In genomic region chr13:108542342-108542761, GRCm38 (mm10) we compare ENCODE assay signal across 8 mouse cellular contexts.
DNase-seq lines count a peak whose midpoint lies in the region; ATAC-seq and TF ChIP-seq lines count a peak whose summit lies in the region.

No protein-coding gene starts in this region.

- H3K9ac ChIP-seq in embryonic facial prominence, embryonic 14.5 days (ENCODE audit: low read depth, low read length): no peak overlapping the region

- H3K27me3 ChIP-seq in embryonic facial prominence, embryonic 14.5 days (replicated peaks; ENCODE audit: control insufficient read depth, insufficient read depth, low read length): no peaks in the 10 kb centered on the region
- no peaks in the 10 kb centered on the region for H3K27me3 ChIP-seq in embryonic facial prominence, embryonic 10.5 days (replicated peaks; ENCODE audit: low read depth, poor library complexity, severe bottlenecking)

- DNase-seq in embryonic facial prominence, embryonic 14.5 days (ENCODE audit: low spot score): peak; percentile 82
- DNase-seq in embryonic facial prominence, embryonic 10.5 days (ENCODE audit: low spot score): no peak
- DNase-seq in layer of hippocampus, adult 2 months (ENCODE audit: low spot score in 2 of 2): peak; percentile 19 to 56
- no peak for DNase-seq in layer of hippocampus, adult 9-10 months (ENCODE audit: low spot score)
- peak; percentile 62 for DNase-seq in brain, embryonic 14.5 days (ENCODE audit: low read depth)
- DNase-seq in layer of hippocampus, adult 9-11 months: peak; percentile 30
- DNase-seq in embryo, embryonic 11 days: no peak
- no peak for DNase-seq in retina, postnatal 1 day

- H3K4me1 ChIP-seq in embryonic facial prominence, embryonic 14.5 days (ENCODE audit: control insufficient read depth, insufficient read depth, low read length): no peaks in the 10 kb centered on the region
- H3K4me1 ChIP-seq in embryonic facial prominence, embryonic 10.5 days: peaks cover 10% of the 10 kb centered on the region

- no peak for TF ChIP-seq POLR2A in brain, embryonic 14.5 days (IDR thresholded peaks at IDR 0.05; ENCODE audit: borderline replicate concordance, extremely low read depth, insufficient read depth, insufficient read length, poor library complexity, severe bottlenecking)

- H3K4me2 ChIP-seq in embryonic facial prominence, embryonic 14.5 days (ENCODE audit: low read depth, low read length): no peak overlapping the region

- no peaks in the 10 kb centered on the region for H3K36me3 ChIP-seq in embryonic facial prominence, embryonic 14.5 days (ENCODE audit: control insufficient read depth, insufficient read depth, low read length)
- H3K36me3 ChIP-seq in embryonic facial prominence, embryonic 10.5 days (replicated peaks): no peaks in the 10 kb centered on the region

- H3K9me3 ChIP-seq in embryonic facial prominence, embryonic 14.5 days (ENCODE audit: control insufficient read depth, low read length): no peaks in the 10 kb centered on the region
- no peaks in the 10 kb centered on the region for H3K9me3 ChIP-seq in embryonic facial prominence, embryonic 10.5 days

- no peak overlapping the region for H3K4me3 ChIP-seq in embryonic facial prominence, embryonic 14.5 days (ENCODE audit: low read depth, low read length)
- no peak overlapping the region for H3K4me3 ChIP-seq in embryonic facial prominence, embryonic 10.5 days
- no peak overlapping the region; the same call in 1 of the 2 replicates for H3K4me3 ChIP-seq in layer of hippocampus, adult 2 months

- WGBS in embryonic facial prominence, embryonic 14.5 days: 58% methylated on average over 5 of the region's 5 CpGs
- 95% methylated on average over 5 of the region's 5 CpGs for WGBS in embryonic facial prominence, embryonic 10.5 days

- H3K27ac ChIP-seq in embryonic facial prominence, embryonic 14.5 days (replicated peaks; ENCODE audit: low read depth, low read length): peak overlapping the region; percentile 44
- H3K27ac ChIP-seq in embryonic facial prominence, embryonic 10.5 days (replicated peaks): no peak overlapping the region
- 0 out of 2 replicates have a peak overlapping the region, but pooled peaks have one; percentile 5 for H3K27ac ChIP-seq in layer of hippocampus, adult 2 months

- ATAC-seq in embryonic facial prominence, embryonic 14.5 days (ENCODE audit: low read depth): no peak

- no peak for TF ChIP-seq CTCF in layer of hippocampus, adult 2 months (conservative IDR thresholded peaks at IDR 0.05)
- no peak for TF ChIP-seq CTCF in brain, embryonic 14.5 days (IDR thresholded peaks at IDR 0.05; ENCODE audit: borderline replicate concordance, extremely low read depth, insufficient read depth, insufficient read length)

Comparison
In these comparisons a context has a peak if more than half of its experiments do, and no peak if none do; other contexts are left out.
1. DNase-seq: peak in embryonic facial prominence, embryonic 14.5 days (single experiment), layer of hippocampus, adult 2 months (2 of 2), brain, embryonic 14.5 days (single experiment) and layer of hippocampus, adult 9-11 months (single experiment); none in embryonic facial prominence, embryonic 10.5 days (single experiment), layer of hippocampus, adult 9-10 months (single experiment), embryo, embryonic 11 days (single experiment) and retina, postnatal 1 day (single experiment).